Comparison of ENCODE assay signal across 8 mouse cellular contexts in genomic region chr1:177623304-177623726, GRCm38 (mm10).
DNase-seq lines count a peak whose midpoint lies in the region; ATAC-seq and TF ChIP-seq lines count a peak whose summit lies in the region.

No protein-coding gene starts in this region.

- WGBS in intestine, embryonic 16.5 days: 35% methylated on average over 6 of the region's 6 CpGs
- WGBS in lung, embryonic 14.5 days: 28% methylated on average over 6 of the region's 6 CpGs

- H3K27me3 ChIP-seq in intestine, embryonic 16.5 days (replicated peaks; ENCODE audit: control insufficient read depth, insufficient read depth, low read length): no peaks in the 10 kb centered on the region
- no peaks in the 10 kb centered on the region for H3K27me3 ChIP-seq in lung, embryonic 14.5 days (ENCODE audit: insufficient read depth, low read length)

- no peak for TF ChIP-seq CTCF in gastrocnemius, adult 2 months (IDR thresholded peaks at IDR 0.05)
- TF ChIP-seq CTCF in lung, embryonic 14.5 days (IDR thresholded peaks at IDR 0.05; ENCODE audit: low read depth): no peak

- H3K36me3 ChIP-seq in intestine, embryonic 16.5 days (ENCODE audit: control insufficient read depth, insufficient read depth, low read length): no peaks in the 10 kb centered on the region
- H3K36me3 ChIP-seq in lung, embryonic 14.5 days (ENCODE audit: insufficient read depth): no peaks in the 10 kb centered on the region

- ATAC-seq in intestine, embryonic 16.5 days: peak; percentile 92
- ATAC-seq in lung, embryonic 14.5 days (ENCODE audit: insufficient read depth): peak; percentile 91
- no peak for ATAC-seq in inflammation-experienced regulatory T-cells, adult 6 months

- peaks cover 7% of the 10 kb centered on the region; the same call in 1 of the 2 replicates for H3K4me1 ChIP-seq in intestine, embryonic 16.5 days (ENCODE audit: control insufficient read depth, insufficient read depth, low read length)
- no peaks in the 10 kb centered on the region for H3K4me1 ChIP-seq in lung, embryonic 14.5 days (ENCODE audit: insufficient read depth)

- no peak overlapping the region for H3K4me2 ChIP-seq in intestine, embryonic 16.5 days (ENCODE audit: low read depth, low read length)
- H3K4me2 ChIP-seq in lung, embryonic 14.5 days: no peak overlapping the region

- intact Hi-C loops in gastrocnemius, adult 2 months (cut with DNase I): no loop called here

- H3K4me3 ChIP-seq in gastrocnemius, adult 2 months: no peak overlapping the region
- no peak overlapping the region for H3K4me3 ChIP-seq in intestine, embryonic 16.5 days (ENCODE audit: low read length)
- H3K4me3 ChIP-seq in lung, embryonic 14.5 days (ENCODE audit: low read depth, low read length): no peak overlapping the region

- H3K9ac ChIP-seq in intestine, embryonic 16.5 days (ENCODE audit: low read depth, low read length): no peak overlapping the region
- no peak overlapping the region for H3K9ac ChIP-seq in lung, embryonic 14.5 days

- peak; percentile 12 for DNase-seq in ovary, postnatal 14 days (ENCODE audit: low spot score)
- no peak for DNase-seq in ovary, postnatal 10 days (ENCODE audit: low spot score)
- DNase-seq in gastrocnemius, adult 2 months: peak; percentile 69
- DNase-seq in lung, embryonic 14.5 days: peak; percentile 64
- DNase-seq in thymus, postnatal 25 days: no peak
- DNase-seq in right cerebral cortex, postnatal 10 days (ENCODE audit: low spot score in 2 of 2): no peak

- no peaks in the 10 kb centered on the region for H3K9me3 ChIP-seq in intestine, embryonic 16.5 days (ENCODE audit: control insufficient read depth, low read length)
- no peaks in the 10 kb centered on the region for H3K9me3 ChIP-seq in lung, embryonic 14.5 days (ENCODE audit: low read depth, low read length)

- peak overlapping the region; percentile 80 for H3K27ac ChIP-seq in gastrocnemius, adult 2 months
- H3K27ac ChIP-seq in intestine, embryonic 16.5 days (ENCODE audit: low read length): peak overlapping the region; percentile 63
- peak overlapping the region; percentile 43; the same call in 1 of the 2 replicates for H3K27ac ChIP-seq in lung, embryonic 14.5 days (ENCODE audit: low read depth)

Comparison
In these comparisons a context has a peak if more than half of its experiments do, and no peak if none do; other contexts are left out.
1. DNase-seq: peak in ovary, postnatal 14 days (single experiment), gastrocnemius, adult 2 months (single experiment) and lung, embryonic 14.5 days (single experiment); none in ovary, postnatal 10 days (single experiment), thymus, postnatal 25 days (single experiment) and right cerebral cortex, postnatal 10 days (0 of 2).
2. Peak in every context shown above with its lines, with median percentiles within 50 percentile points of each other: H3K27ac ChIP-seq.